Mouse (Mus musculus) adrenal gland, adult 2 months (tissue): ENCODE results near the gene Adamtsl1. TPM values are rescaled to one million over a fixed set of nuclear protein-coding genes. Genes with fewer than 3 reads are reported as not detected.
A peak's percentile ranks its signal among the peaks of the same experiment; 100 is the strongest.

Experiments
- DNase-seq: peaks from one replicate; pipeline ENCODE4 v3.0.0; 2021
- long read RNA-seq: library from polyadenylated mRNA; stranded (forward); transcript quantifications from one replicate; pipeline ENCODE4 v2.0.0, GENCODE M21; 2021
- polyA plus RNA-seq: library from polyadenylated mRNA; depleted of rRNA; stranded (reverse); fragments of >200 nt; gene quantifications from 2 replicates; pipeline ENCODE4 v1.2.3, GENCODE M21; 2012; rRNA removed
- total RNA-seq, 2 experiments: library from RNA; stranded (reverse); gene quantifications; 2 replicates each; pipeline ENCODE4 v1.2.3; 2021

Adamtsl1 gene
- total RNA-seq: 10 to 100 TPM; 12.4 to 17.7 TPM
- 4.9 and 6.9 TPM in 2 replicates for polyA plus RNA-seq
- long read RNA-seq, partial matches to known transcripts: 0 of 5 reads
- long read RNA-seq, other reads (novel, unspliced or antisense): 2 of 5 reads

DNA sequence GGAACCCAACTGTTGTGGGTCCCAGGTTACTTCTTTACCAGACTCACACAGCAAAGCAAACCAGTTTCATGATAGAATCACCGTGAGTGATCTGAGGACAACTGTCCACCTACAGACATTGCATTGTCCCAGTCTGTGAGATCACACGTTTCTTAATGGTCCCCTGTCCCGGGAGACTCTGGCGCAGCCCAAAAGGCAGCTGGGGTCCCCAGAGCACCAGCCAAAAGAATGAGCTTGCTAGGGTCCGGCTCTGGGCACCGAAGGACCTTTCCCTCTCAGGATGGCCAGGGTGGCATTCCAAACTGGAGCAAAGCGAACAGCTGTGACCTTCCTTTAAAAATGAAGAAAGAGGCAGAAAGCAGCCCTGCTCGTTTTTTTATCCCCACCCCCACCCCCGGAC is at the start of gene Adamtsl1:
Gene Adamtsl1 (plus strand): TSS at position 381 of the 400 bp plus-strand sequence.
- no peak for DNase-seq

DNA sequence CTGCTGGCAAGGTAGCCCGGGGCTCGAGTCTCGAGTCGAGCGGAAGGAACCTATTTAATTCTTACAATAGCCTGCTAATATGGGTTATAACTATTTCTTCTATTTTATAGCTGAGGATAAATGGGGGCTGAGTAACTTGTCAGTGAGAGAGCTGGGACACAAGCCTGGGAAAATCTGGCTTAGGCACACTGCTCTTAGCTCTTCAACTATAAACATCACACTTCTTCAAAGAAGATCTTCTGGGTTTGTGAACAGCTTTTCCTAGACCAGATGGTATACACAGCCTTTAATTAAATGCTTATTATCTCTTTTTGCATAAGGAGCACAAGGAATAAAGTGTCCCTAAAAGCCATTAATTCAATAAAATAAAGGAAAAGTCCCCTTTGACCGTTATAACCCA is 30.4 kb upstream of the Adamtsl1 start:
- DNase-seq: no peak

DNA sequence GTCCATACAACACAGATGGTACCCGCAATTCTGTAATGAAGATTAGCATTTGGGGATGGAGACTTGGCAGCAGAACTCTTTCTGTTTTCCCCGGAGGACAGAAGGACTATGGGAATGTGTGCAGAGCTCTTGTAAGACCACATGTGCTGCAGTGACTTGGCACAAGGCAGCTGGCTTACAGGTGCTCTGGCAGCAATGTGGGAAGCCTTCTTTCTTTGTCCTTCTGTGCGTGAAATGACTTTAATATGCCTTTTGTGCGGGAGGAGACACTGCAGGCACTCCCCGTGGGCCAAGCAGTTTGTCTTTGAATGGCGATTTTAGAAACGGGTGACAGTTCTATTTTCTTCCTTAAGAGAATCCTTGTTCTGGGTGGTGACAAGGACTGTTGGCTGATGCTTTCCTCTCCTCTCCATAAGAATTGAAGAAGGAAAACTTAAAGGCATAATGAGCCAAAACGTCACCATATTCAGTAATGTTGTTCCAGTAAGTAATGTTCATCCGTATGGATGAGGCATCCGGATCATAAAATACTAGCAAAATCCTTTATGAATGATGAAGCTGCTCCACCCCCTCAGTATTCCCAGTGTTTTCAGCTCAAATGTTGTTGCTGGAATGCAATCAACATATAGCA is 27.5 kb upstream of the Adamtsl1 start:
- DNase-seq: no peak

DNA sequence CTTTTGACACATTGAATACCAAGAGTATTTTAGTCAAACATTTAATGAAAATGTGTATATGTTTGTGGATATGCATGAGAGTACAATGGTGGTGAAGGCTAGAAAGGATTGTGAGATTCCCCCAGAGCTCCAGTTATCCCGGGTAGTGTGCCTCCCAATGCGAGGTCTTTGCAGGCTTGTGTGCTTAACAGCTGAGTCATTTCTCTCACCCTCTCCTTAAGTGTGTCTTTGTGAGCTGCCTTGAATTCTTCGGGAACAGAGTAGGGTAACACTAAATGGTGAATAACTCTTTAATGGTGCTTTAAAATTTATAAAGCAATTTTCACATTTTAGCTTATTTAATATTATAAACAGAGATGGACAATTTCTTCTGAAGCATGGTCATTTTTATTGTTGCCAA is 8.3 kb upstream of the Adamtsl1 start:
- DNase-seq: no peak

DNA sequence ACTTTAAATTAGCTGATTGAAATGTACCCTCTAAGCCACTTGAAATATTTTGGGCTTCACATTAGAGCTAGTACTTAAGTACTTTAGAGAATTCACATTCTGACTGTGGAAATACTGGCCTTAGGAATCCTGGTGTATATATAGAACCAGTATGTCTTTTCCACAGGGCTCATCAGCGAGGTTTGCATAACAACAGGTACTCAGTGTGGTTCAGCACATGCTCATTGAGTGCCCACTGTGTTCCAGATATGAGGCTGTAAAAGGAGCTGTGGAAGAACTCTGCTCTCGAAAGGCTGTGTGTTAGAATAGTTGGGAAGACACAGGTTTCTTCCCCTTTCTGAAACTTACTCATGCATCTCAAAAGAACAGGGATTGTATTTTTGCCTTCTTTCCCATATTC is 7.0 kb upstream of the Adamtsl1 start:
- no peak for DNase-seq

DNA sequence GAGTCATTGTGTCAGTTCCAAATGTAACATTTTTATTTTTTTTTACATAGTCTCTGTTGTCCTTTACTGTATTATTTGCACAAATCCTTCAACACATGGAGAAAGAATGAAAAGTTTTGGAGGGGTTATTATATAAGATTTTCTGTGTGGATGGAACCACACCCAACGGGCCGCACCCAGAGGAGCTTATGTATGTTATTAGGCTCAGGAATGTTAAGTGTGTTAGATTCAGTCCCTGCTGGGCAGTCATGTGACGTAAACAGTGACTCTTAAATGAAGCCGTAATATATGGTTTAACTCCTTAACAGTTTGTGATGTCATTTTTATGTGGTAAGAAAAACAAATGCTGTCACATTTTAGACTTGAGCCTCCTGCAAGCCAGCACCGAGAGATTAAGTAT is 6.5 kb upstream of the Adamtsl1 start:
- DNase-seq: no peak

DNA sequence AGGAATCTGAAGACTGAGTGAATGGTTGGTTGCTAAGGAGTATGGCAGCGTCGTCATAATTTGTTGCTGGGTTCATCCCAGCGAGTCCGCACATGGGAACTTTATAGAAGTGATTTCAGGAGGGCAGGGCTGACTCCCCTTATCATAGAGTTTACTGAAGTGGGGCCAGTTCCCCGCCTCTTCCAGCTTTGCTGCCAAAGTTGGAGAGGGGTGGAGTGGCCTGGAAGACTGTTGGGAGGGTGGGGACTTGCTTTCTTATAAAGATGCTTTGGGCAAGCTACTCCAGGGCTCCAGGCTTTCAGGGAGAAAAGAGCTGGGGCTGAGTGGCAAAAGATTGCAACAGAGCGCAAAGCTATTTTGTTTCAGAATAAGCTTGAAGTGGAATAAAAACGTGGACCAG is 684 bp upstream of the Adamtsl1 start:
- DNase-seq: peak; percentile 2

DNA sequence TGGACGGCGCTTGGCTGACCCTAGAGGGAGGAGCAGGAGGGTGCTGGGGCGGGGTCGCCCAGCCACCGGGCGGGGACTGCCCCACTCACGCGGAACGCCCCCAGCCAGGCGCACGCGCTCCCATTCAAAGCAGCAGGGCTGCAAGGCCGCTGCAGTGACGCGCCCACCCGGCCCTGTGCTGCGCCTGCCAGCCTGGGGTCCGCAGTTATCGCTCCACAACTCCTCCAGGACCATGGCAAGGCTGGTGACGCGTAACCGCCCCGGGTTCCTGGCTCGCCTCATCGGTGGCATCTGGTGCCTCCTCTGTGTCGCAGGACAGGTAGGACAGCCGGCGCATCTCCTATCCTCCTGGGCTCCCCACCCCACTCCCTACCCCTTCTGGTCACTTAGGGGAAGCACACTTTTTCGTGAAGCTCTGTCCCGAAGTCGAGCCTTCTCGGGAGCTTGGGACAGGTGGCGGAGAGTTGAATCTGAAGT is 271 bp downstream of the Adamtsl1 start:
- peak; percentile 33 for DNase-seq

DNA sequence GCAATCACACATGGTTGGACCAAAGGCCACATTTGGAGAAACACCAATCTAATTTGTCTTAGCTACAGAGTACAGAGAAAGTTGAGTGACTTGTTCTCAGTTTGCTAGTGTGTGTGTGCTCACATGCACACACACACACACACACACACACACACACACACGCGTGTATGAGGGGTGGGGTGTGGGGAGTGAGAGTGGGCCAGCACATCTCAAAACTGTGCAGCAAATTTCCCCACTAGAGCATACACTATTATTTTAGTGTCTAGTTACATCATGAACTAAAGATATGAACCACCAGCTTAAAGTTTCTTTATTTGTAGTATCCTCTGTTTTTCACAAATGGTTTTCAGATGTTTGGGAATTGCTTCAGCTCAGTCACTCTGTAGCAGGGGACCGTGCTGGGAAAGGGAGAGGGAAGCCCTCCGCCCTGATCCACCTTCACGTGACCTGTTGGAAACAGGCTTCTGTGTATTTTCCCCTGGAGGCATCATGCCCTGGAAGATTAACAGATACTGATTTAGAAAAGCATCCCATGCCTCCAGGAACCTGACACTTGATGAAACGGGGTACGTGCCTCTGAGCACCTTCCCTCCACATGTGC is 13.1 kb downstream of the Adamtsl1 start:
- DNase-seq: no peak

DNA sequence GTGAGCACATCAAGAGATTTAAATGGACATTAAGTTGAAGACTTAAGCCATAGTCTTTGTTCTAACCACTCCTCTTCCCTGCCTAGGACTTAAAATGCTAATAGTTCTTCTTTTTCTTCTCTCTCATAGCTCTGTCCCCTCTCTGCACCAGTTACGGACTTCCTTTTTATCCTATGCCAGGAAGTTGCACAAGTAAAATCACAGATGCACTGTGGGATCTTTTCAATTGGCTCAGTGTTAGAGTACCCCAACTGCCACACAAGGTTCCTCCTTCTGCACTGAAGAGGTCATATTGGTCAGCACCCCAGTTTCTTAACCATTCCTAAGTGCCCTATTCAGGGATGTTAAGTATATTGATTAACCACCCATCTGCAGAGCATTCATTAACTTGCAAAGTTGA is 15.9 kb downstream of the Adamtsl1 start:
- no peak for DNase-seq

DNA sequence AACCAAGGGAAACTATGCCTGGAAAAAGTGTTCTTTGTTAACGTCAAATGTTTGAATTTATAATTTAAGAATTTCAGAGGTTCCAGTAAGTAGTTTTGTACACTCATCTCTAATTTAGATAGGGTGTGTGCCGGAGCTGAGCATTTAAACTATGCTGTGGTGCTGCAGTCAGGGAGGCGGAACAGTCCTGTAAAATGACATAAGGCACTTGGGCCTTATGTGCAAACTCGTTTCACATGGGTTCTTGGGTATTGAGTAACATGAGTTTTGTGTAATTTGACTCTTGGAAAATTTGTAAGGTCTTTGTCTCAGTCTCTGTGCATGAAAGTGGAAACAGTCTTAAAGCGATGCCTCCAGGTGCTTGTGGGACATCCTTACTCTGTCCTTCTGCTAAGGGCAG is 25.7 kb downstream of the Adamtsl1 start:
- no peak for DNase-seq

DNA sequence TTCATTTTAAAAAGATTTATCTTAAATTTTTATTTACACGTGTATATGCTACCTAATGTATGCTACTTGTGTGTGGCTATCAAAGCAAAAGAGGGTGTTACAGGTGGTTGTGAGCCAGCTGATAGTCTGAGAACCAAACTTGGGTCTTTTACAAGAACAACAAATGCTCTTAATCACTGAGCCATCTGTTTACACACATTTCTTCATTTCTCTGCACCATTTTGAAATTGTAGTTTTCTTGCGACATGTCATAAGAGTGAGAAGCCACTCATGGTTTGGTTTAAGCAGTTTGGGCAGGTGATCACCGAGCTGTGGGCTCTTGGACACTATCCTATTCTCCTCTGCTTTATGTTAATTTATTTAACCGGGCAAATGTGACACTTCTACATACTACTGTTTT is 29.2 kb downstream of the Adamtsl1 start:
- DNase-seq: no peak

DNA sequence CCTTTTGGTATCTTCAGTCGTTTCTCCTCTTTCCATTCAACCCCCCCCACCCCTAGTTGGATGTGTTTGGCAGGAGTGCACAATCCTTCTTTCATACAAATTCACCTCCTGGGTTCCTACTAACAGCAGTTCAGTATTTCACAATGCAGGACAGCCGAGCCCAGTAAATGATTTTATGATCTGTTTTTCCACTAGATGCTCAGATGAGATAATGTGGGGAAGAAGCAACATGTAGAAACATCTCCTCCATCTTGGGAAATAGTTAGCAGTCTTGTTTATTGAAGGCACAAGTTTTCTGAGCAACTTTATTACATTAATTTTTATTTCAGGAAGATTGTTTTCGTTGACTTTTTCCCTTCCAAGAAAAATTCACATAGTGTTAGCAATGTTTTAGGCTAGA is 40.7 kb downstream of the Adamtsl1 start:
- DNase-seq: no peak

DNA sequence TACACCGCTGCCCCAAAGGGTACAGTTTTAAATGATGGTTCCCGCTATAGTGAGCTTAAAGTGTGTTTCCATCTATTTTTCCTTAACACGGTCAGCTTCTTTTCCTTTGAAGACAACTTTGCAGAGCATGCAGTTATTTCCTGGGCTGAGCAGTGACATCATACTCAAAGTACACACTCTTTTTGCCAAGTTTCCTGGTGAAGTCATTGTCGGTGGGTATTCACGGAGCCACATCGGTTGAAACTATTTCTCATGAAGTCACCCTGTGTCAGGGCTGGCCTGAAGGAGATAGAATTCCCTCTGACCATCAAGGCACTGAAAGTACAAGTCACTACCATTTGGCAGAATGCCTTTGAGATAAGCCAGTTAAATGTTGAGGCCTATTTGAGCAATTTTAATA is 45.8 kb downstream of the Adamtsl1 start:
- DNase-seq: no peak

DNA sequence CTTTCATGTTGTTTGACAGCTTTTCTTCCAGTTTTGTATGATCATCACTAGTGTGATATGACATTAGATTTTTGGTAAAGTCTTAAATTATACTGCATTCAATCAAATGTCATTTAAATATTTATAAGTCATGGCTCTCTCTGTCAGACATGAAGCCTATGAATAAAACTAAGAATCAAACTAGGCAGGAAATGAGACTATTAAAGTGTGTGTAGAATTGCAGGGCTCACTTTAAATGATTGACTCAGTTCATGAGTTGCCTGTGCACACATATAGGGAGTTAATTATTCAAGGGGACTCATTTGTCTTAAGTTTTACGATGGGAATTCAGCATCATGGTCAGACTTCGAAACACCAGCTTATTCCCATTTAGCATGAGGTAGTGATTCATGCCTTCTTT is 71.5 kb downstream of the Adamtsl1 start:
- DNase-seq: no peak

DNA sequence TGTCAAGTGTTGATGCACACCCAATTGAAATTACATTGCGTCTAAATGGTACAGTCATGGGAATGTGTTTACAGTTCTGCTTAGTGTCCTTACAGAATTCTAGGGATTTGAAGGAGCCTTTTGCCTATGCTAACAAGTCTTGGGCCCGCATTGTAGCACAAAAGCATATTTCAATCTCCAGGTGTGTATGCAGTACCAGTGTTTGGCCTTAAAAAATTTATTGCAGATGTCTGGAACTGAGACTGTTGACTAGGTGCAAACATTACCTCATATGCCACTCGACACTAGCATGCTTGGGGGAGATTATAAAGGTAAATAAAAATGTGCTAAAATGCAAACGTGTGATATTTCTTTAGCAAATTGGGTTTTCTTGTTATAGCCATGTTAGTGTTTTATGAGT is 75.0 kb downstream of the Adamtsl1 start:
- DNase-seq: no peak

DNA sequence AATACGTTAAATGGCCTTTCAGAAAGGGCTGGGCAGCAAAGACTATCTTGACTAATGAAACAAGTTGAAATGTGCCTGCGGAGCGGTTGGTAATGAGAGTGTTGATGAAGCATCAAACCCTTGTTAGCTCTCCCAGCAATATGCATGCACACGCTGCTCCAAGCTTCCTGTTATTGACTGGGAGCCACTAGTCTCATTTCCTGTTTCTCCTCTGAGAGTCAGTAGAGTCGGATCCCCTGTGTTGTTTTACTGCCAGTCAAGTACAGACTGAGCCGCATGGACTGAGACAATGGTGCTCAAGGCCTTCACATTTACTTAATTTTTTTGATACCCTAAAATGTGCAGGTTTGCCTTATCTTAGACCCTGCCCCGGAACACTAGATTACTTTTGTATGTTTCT is 77.1 kb downstream of the Adamtsl1 start:
- no peak for DNase-seq

DNA sequence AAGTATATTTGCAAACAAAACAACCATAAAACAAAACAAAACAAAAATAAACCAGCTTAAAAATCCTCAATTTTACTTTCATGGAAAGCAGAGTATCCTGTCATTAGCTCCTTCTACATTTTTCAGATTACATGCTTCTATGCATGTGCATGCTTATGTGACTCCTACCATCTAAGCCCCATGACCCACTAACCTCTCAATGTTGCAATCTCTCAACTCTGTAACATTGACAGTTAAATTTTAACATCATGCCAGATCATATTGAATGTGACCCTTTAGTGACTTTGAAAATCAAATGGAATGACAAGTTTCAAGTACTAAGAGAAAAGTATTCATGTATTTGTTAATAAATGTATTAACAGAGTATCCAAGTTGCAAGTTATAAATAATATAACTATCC is 80.2 kb downstream of the Adamtsl1 start:
- DNase-seq: no peak

DNA sequence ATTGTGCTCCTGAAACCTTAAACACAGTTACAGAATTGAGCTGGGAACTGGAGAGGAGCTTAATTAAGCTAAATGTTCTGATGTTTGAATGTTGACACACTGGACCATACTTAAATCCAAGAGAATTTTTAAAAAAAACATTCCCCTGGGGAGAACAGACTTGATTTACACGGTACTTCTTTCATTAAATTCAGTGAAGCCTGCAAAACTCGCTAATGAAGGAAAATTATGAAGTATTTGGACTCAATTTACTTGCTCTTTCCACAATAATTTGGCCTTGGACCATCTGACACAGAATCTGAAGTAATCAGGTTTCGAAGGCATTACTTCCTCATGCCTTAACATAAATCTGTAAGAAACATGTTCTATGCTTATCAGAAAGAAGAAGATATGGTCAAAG is 99.4 kb downstream of the Adamtsl1 start:
- DNase-seq: no peak

DNA sequence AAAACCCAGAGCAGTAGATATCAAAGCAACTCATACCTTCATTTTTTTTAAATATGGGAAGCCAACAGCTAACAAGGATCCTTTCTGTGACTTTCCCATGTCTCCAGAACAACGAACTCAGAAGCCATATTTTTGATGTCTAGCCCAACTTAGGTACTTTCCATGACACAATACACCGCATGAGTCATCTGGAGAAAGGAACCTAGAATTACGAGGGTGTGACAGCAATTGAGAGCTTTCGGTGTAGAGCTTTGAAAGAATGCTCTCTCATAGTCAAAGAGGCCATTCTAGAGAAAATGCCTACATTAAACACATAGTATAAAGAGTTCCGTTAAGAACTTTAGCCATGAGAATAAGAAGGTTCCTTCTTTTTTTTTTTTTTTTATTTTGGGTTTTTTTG is 104.8 kb downstream of the Adamtsl1 start:
- no peak for DNase-seq

DNA sequence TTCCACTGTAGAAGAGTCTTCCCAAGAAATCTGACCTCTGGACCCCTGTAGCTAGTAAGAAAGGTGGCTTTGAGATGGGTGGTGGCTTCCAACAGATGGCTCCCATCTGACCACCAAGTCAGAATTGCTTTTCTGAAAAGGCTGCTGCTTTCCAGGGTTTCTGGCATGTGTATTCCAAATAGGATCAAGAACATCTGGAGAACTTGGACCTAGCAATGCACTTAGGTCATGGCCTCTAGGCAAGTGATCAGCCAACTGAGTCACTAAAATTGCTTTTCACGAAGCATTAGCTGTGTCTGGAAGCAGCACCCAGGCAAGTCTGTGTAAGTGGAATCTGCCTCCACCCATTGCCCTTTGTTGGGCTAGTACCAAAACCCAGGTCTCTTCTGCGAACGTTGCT is 105.3 kb downstream of the Adamtsl1 start:
- DNase-seq: no peak

DNA sequence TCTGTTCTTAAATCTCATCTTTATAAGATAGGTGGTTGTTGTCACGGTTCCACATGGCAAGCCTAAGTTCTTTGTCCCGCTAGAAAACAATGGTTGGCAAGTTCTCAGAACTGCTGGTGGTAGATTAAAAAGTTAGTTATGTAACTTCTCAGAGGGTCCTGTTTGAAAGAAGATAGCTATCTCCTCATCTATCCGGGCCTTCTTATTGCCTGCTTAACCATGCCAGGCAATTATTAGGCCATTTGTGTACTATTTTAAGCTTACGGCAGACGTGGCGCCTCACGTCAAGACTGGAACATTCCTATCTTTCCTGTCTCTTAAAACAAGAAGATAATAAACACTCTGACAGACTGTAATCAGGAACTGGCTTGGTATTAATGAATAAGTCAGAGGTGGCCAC is 115.4 kb downstream of the Adamtsl1 start:
- no peak for DNase-seq

DNA sequence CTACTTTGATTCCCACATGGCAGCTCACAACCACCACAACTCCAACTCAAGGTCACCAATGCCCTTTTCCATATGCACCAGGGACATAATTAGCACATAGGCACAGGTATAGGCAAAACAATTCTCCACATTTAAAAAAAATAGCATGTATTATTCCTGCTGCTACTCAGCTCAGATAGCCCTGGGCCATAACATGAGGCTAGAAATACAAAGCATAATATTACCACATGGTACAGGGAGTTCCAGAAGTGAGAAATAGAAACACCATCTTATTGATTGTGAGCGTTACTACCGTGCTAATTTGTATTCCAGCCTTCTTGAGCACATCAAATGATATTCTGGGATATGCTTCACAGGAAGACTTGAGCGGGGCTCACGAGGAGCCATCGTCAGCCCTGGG is 155.3 kb downstream of the Adamtsl1 start:
- DNase-seq: no peak

DNA sequence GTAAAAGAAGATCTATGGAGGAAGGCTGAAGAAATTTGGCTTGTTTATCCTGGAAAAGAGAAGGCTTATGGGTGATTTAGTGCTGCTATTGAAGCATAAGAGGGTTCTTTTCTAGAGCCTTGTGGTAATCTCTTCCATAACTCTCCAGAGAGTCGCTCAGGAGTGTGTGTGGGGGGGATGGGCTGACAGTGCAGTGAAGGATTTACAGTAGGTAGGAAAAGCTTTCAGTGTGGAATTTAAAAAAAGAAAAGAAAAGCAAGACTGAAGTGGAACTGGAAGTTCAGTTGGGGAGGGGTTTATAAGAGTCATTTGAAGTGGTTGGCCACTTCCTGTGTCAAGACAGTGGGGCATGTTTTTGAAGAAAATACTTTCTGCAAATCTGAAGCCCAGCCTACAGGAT is 155.8 kb downstream of the Adamtsl1 start:
- DNase-seq: no peak
